Mouse (Mus musculus) ovary, postnatal 36 days (tissue): ENCODE measurements at regions not wholly inside any gene's neighbourhood (a gene's known extent, or its start where the extent isn't known, plus 50 kb on each side); places are given as distances from the start of the nearest gene placed in this dataset.

ENCODE experiments used
- DNase-seq: peaks from one replicate; pipeline ENCODE4 v3.0.0; 2022; ENCODE audit warnings: low spot score, mixed read lengths

GRCm38 (mm10) chr15:96183069-96183468, 104.2 kb upstream of the Arid2 start:
- no peak for DNase-seq

GRCm38 (mm10) chr15:96184666-96185065, 102.7 kb upstream of the Arid2 start:
- DNase-seq = no peak

- DNase-seq = no peak
Measured at GRCm38 (mm10) chr15:96185429-96185828, 101.9 kb upstream of the Arid2 start.

- DNase-seq = no peak
Measured at GRCm38 (mm10) chr15:96185901-96186300, 101.4 kb upstream of the Arid2 start.

- DNase-seq = no peak
Measured at GRCm38 (mm10) chr15:96189551-96189950, 97.8 kb upstream of the Arid2 start.

GRCm38 (mm10) chr15:96197413-96197812, 89.9 kb upstream of the Arid2 start:
- no peak for DNase-seq

- no peak for DNase-seq
Measured at GRCm38 (mm10) chr15:96197932-96198331, 89.4 kb upstream of the Arid2 start.

- DNase-seq = no peak
Measured at GRCm38 (mm10) chr15:96201273-96201672, 86.0 kb upstream of the Arid2 start.

GRCm38 (mm10) chr15:96201701-96202460, 85.4 kb upstream of the Arid2 start:
- no peak for DNase-seq

- no peak for DNase-seq
Measured at GRCm38 (mm10) chr15:96204187-96204586, 83.1 kb upstream of the Arid2 start.

GRCm38 (mm10) chr15:96204623-96205022, 82.7 kb upstream of the Arid2 start:
- DNase-seq = no peak

GRCm38 (mm10) chr15:96210721-96211400, 76.5 kb upstream of the Arid2 start:
- DNase-seq = no peak

- no peak for DNase-seq
Measured at GRCm38 (mm10) chr15:96213541-96214312, 73.6 kb upstream of the Arid2 start.

GRCm38 (mm10) chr15:96217896-96218295, 69.4 kb upstream of the Arid2 start:
- DNase-seq = no peak

- no peak for DNase-seq
Measured at GRCm38 (mm10) chr15:96219746-96220145, 67.6 kb upstream of the Arid2 start.

GRCm38 (mm10) chr15:96231969-96232368, 55.3 kb upstream of the Arid2 start:
- no peak for DNase-seq

GRCm38 (mm10) chr15:96233113-96233512, 54.2 kb upstream of the Arid2 start:
- no peak for DNase-seq

GRCm38 (mm10) chr15:96234783-96235182, 52.5 kb upstream of the Arid2 start:
- DNase-seq = no peak
